Mouse (Mus musculus) retina, postnatal 1 day (tissue): Measurements from ENCODE around the gene Cadm4.
"Not testable (repeated sequence)": the region's sequence is repeated elsewhere in the genome, so short reads cannot be mapped to it uniquely, and the experiment has no call there.

Experiments
- DNase-seq: peaks from one replicate; pipeline ENCODE4 v3.0.0-alpha.2; 2012

Cadm4 gene

DNA sequence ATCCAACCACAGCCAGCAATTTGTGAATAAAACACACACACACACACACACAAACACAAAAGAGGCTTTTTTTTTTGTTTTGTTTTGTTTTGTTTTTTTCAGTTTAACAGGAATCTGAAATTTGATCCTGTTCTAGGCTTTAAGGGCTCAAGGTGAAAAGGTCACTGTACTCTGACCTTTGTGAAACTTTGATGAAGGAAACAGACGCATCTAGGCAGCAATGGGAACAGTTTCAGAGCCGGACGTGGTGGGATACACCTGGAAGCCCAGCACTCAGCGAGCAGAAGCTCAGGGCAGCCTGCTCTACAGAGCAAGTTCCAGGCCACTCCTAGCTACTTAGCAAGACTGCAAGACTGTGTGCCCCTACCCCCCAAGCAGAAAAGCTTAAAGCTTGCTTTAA, 23.0 kb downstream of the Cadm4 start:
- DNase-seq, result no peak

DNA sequence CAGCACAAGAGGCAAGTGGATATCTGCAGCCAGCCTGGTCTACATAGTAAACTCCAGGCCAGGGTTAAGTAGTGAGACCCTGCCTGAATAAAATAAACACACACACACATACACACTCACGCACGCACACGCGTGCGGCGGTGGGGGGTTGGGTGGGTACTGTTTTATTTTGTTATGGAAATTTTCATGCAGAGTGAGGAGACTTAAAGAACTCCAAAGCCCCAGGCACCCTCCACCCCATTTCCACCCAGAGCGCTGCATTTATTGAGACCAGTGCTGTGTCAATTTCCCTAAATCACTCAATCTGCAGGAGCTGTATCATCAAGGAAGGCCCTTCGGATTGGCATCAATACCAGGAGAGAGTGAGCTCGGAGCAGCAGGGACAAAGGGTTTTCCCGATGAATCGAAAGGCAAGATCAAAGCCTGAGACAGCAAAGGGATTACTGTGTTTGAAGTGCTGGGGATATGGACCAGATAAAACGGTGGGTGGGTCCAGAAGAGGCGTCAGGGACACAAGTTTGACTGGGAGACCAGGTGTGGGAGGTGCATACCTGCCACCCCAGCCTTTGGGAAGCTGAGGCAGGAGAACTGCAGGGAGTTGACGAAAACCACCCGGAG, 23.7 kb downstream of the Cadm4 start:
- no peak for DNase-seq

DNA sequence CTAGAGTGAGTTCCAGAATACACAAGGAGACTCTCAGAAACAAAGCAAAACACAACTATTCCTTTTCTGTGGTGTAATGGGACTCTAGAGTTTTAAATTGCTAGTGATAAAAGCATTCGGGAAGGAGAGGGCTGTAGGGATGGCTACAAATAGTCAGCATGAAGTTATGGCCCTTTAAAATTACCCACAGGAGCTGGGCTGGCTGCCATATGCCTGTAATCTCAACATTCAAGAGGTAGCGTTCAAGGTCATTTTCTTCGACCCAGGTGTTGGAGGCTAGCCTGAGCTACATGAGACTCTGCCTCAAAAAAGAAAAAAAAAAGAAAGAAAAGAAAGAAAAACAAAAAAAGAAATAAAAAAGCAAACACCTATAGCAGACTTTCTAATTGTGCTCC, 24.2 kb downstream of the Cadm4 start:
- DNase-seq, result no peak

DNA sequence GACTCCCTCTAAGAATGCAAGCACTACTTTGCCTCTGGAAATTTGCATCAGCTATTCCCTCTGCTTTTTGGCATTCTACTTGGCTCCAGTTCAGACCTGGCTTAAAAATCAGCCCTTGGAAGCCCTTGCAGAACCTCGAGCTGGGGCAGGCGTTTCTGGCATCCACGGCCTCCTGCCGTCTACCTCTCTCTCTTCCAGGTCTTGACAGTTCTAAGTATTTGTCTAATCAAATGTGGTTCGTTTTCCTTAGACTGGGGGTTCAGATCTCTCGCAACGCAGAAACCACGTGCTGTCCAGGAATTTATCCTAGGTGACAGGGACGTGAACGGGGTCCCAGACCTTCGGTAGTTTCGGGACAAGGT, 24.6 kb downstream of the Cadm4 start:
- no peak for DNase-seq

DNA sequence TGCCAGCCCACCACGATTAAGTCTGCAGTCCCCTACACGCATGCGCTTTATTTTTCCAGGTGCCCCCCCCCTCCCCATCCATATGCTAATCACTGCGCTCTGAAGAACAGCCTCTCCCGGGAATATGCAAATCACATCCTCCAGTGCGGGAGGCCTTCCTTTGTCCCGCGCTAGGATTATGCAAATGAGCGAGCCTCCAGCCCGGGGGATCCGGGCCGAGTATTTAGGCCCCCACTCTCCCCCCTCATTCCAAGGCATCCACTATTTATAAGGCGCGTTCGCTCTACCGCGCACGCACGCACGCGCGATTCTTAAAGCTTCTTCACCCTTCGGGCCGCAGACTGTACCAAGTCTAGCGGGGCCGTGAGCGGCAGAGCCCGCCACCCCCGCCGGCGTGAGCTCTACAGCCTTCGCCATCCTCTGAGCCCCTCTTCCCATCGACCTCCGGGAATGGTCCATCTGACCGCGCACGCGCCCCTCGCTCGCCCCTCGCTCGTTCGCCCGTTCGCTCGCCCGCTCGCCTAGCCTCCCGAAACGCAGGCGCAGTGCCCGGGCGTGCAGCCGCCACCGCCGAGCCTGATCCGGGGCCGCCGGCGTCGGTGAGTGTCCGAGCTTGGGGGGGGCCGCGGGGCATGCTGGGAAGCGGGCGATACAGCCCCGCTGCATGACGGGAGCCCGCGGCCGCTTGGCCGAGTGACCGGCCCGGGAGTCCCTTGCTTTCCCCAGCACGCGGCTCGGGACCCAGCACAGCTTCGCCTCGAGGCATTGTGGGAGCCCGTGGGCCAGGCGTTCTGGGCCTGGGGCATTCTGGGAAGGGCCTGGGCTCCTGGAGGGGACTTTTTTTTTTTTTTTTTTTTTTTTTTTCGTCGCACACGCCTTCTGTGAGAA, 25.3 kb downstream of the Cadm4 start, which contains the start of gene Zfp428:
Zfp428 (plus strand) TSS at position 169 of the 888 bp plus-strand sequence.
- peak; percentile 96 for DNase-seq

DNA sequence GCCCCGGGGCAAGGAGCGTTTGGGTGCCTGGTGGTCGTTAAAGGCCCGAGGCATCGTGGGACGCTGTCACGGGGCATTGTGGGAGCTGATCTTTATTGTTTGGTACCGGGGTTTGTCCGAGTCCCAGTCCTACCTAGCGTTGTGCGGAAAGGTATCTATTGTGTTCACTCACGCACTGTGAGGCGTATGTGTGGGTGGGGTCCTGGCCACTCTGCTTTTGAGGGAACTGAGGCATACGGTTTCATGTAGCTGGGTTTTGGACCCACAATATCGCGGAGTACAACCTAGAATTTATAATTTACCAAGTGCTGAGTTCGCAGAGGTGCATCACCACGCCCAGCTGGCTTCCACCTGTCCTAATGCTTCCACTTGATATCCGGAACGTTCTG, 25.9 kb downstream of the Cadm4 start:
- no peak for DNase-seq

DNA sequence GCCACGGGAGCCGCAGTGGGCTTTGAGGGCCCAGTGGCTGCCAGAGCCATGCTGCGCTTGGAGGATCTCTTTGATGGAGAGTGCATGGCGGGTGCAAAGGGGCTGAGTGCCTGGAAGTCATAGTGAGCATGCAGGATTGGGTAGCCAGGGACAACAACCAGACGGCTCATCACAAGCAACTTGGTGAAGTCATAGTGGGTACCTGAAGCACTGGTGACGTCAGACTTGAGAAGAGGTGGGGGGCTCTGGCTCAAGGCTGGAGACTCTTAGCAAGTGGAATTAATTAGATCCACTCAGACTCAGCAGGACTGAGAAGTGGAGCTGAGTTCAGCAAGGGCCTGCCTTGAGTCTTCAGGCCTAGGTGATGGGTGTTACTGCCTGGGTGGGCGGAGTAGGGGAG, 30.5 kb downstream of the Cadm4 start, which contains the start of gene AC161166.1:
AC161166.1 (minus strand) TSS at position 101 of the 400 bp plus-strand sequence.
- DNase-seq, result no peak

DNA sequence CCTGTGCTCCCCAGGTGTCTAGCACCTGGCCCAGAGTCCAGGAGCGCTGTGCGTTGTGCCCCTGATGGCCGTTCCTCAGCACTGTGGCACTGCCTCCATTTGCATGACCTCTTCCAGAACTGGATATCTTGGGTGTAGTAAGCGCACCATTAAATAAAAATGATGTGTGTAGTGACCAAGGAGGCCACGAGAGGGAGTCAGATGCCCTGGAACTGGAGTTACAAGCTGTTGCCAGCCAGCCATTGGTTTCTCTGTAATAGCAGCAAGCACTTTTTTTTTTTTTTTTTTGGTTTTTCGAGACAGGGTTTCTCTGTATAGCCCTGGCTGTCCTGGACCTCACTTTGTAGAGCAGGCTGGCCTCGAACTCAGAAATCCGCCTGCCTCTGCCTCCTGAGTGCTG, 34.5 kb downstream of the Cadm4 start:
- DNase-seq, result not testable (repeated sequence)

DNA sequence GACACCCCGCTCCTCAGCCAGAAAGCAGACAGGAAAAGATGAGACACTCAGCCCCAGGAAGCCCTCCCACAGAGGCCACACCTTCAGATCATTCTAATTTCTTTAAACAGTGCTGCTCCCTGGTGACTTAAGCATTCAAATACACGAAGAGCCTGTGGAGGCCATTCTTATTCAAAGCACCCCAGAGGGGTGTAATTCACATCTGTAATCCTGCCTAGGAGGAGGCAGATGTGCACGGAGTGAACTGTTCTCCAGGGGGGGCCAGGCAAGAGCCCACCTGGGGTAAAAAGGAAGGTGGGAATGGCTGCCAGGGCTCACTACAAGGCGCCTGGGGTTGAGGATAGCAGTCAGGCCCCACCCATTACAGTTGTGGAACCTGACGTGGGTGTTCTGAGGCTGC, 35.3 kb downstream of the Cadm4 start:
- DNase-seq, result no peak

DNA sequence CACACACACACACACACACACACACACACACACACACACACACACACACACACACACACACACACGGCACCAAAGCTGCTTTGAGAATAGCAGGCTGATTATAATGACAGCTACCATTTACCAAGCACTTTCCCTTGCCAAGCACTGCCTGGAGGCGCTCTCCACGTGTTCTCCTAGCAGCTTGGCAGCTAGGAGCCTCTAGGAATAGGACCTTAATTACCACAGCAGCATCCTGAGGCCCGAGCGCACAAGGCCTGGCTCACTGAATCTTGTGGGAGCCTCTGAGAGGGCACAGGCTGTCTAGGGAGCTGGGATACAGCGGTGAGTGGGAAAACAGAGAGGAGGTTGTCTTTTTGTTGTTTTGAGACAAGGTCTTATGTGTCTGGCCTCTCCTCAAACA, 35.8 kb downstream of the Cadm4 start:
- peak; percentile 59 for DNase-seq

DNA sequence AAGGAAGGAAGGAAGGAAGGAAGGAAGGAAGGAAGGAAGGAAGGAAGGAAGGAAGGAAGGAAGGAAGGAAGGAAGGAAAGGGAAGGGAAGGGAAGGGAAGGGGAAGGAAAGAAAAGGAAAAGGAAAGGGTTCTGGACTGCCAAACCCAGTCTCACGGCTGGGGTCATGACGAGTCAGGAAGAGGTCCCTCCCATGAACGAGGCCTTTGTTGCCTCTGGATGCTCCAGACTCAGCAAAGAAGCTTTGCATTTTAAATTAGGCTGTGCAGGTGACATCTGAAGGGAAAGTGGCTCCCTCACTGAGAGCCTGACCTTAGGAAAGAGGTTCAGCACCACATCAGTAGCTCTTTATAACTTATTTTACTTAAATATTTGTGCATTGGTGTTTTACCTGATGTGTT, 37.3 kb downstream of the Cadm4 start:
- DNase-seq, result no peak

DNA sequence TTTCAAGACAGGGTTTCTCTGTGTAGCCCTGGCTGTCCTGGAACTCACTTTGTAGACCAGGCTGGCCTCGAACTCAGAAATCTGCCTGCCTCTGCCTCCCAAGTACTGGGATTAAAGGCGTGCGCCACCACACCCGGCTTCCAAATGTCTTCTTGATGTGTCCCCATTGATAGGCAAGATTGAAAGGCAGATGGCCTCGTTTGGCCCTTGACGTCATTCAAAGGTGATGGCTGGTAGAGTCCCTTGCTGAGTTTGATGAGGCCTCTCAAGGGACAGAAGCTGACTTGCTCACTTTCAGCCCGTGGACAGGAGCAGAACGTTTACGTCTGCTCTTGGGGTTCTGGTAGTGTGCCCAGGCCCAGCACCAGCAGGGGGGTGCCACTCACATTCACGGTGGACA, 38.2 kb downstream of the Cadm4 start:
- not testable (repeated sequence) for DNase-seq

DNA sequence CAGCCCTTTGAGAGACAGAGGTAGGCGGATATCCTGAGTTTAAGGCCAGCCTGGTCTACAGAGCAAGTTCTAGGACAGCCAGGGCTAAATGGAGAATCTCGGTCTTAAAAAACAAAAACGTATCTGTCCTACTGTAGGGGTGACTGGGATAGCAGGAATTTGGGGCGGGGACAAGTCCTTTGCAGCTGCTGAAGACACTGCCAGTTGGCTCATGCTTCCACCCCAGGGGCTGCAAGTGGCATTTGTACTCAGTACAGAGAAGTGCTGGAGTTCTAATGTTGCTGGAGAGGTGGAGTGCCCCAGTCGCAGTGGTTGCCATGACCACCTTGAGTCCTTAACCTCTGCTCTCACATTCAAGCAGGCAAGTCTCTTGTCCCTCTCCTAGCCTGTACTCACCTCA, 41.0 kb downstream of the Cadm4 start:
- no peak for DNase-seq

DNA sequence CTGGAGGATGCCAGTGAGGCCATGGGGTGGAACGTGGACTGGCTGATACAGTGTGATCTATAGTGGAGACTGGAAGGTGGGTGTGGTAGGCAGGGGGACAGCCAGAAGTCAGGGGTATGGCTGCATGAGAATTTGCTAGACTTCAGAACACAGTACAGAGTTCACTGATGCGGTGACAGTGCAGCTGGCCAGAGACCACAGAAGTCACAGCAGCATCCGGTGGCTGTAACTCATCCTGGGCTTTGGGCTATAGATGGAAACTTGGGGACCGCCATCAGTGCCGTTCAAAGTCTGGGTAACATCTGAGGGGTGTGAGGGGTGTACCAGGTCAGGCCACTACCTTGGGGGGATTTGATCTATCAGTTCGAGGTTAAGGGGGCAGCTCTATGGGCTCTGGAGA, 41.9 kb downstream of the Cadm4 start:
- DNase-seq, result no peak

DNA sequence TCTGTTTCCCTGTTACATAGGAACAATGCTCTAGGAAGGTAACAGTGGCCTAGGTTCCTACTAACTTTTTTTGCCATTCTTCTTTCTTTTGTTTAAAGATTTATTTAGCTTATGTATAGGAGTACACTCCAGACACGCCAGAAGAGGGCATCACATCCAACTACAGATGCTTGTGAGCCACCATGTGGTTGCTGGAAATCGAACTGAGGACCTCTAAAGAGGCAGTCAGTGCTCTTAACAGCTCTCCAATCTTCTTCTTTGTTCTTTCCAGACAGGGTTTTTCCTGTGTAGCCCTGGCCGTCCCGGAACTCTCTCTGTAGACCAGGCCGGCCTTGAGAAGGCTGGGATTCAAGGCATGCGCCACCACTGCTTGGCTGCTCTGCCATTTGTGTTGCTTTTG, 43.2 kb downstream of the Cadm4 start:
- no peak for DNase-seq

DNA sequence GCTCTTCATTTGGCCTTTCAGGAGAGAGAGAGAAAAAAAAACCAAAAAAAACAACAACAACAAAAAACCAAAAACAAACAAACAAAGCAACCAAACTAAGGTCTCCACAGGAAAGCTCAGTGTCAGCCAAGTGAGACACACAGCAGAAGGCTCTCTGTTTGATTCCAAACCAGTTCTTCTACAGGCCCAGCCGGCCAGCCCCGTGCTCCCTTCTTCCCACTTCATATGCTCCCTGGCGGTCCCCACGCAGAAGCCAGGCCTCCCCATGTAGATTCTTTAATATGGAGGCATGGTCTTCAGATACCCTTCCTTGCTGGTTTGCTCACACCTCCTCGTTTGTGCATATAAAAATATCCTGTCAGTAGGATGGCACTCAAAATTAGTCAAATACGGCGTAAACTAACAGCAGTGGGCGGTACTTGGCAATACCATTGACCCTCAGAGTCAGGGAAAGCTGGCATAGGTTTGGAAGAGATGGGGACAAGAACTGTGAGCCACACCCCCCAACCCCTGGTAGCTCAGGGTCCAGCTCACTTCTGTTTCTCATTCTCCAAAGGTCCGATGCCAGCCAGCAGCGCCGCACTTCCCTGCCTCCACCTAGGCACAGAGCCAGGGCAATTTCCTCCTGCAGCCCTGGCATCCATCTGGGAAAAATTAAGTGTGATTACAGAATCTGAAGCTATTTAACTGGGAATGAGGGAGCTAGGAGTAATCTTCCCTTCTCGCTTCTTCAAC, 44.0 kb downstream of the Cadm4 start:
- no peak for DNase-seq

DNA sequence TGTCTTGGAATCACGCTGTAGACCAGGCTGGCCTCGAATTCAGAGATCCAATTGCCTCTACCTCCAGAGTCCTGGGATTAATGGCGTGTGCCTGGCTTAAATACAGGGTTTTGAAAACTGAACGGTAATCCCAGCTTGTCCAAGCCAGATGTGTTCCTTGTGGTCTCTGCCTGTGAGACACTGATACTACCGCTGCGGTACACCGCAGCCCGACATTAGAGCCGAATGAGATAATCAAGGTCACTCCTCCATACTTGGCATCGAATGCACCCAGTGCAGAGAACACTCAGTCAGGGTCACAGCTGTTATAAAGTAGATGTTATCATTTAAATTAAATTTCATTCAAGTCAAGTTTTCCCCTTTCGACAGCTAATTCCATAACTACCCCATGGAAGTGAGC, 47.0 kb downstream of the Cadm4 start:
- no peak for DNase-seq

DNA sequence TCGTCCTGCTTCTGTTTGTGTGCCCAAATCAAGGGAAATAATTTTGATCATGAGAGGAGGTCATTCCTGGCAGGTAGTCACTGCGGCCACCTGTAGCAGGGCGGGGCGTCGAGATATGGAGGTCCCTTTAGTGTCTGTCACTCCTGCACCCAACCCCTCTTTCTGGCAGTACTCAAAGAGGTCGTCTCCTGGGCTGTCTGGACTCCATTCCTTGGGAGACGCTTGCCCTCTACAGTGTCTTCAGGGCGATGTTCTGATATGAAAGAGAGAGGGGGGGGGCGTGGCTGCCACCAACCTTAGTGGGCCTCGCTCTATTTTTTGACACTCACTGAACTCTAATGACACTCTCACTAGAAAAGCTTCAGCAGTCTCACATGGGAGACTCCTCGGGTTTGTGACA, 47.8 kb downstream of the Cadm4 start:
- no peak for DNase-seq

DNA sequence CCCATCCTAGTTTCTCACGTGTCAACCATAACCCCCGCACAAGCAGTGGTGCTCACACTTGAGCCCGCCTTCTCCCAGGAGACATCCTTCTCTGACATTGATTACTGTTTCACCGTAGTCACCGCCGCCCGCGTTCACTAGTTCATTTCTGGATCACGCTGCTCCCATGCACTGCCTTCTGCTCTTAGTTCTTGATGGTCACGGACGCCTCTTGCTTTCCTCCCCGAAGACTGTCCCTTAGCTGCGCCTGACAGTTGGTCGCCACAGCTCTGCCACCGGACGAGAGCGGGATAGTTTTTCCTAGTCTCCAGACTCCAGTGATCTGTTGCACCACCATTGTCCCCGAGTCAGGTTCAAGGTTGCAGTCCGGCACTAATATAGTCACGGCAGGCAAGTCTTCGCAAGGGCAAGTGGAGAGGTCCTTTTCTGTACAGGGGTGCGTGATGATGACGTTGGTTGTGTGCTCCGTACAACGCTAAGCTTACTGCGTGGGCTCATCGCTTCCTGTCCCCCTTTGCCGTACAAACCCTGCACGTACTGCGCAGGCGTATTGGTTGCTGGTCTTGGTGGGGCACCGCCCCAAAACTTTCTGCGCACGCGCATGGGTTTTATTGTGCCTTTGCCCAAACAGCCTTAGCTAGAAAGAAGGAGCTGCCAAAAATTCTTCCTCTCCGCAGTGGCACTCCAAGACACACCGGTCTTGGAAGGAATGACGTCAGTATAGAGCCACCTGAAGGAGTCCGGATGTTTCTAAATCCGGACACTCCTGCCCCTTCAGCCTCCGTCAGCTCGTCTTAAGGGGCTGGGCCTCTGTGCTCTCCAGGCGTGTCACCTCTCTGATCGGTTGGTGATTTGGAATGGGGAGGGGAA, 48.5 kb downstream of the Cadm4 start, which contains the start of gene Irgq:
Irgq (plus strand) TSS at position 628 of the 870 bp plus-strand sequence.
- DNase-seq, result peak; percentile 100

DNA sequence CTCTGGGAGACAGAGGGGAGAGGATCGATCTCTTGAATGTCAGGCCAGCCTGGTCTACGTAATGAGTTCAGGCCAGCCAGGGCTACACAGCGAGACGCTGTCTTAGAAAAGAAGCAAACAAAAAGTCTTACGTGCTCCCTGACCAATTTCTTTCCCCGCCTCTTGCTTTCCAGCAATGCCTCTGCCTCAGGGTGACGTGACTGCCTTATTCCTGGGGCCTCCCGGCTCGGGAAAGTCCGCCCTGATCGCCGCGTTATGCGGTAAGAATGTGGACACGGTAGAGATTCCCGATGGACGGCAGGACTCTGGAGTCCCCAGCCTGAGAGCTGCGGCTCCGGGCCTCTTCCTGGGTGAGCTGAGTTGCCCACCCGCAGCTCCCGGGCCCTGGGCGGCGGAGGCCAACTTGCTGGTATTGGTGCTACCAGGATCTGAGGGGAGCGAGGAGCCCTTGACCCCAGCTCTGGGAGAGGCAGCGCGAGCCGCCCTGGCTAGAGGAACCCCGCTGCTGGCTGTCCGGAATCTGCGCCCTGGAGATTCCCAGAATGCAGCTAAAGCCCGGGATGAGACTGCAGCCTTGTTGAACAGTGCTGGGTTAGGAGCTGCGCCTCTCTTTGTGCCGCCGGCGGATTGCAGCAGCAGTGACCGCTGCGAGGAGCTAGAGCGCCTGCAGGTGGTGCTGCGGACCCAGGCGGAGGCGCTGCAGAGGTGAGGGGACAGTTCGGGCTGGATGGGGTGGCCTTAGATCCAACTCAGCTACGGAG, 49.6 kb downstream of the Cadm4 start:
- peak; percentile 84 for DNase-seq

DNA sequence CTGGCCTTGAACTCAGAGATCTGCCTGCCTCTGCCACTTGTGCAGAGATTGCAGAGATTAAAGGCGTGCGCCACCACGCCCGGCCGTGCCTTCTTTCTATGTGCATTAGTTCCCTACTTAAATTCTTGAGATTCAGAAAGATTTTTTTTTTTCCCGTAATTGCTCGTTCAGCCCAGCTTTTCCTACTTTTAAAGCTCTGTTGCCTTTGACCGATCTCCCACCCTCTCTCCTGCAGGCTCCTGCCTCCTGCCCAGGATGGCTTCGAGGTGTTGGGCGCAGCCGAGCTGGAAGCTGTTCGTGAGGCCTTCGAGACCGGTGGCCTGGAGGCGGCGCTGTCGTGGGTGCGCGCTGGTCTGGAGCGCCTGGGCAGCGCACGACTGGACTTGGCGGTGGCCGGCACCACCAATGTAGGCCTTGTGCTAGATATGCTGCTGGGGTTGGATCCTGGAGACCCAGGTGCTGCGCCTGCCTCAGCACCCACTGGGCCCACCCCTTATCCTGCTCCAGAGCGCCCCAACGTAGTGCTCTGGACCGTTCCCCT, 51.3 kb downstream of the Cadm4 start:
- no peak for DNase-seq

DNA sequence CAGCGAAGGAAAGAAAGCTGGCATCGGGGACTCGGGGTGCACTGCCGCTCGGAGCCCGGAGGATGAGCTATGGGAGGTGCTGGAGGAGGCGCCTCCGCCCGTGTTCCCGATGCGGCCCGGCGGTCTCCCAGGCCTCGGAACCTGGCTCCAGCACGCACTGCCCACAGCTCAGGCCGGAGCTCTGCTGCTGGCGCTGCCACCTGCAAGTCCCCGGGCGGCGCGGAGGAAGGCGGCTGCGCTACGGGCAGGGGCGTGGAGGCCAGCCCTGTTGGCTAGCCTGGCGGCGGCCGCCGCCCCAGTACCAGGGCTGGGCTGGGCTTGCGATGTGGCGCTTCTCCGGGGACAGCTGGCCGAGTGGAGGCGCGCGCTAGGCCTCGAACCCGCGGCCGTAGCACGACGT, 52.0 kb downstream of the Cadm4 start:
- no peak for DNase-seq
